Mouse (Mus musculus): ENCODE measurements around the gene 1700024G13Rik.

Gene 1700024G13Rik

GRCm38 (mm10) chr14:32327366-32327765 lies 60.8 kb downstream of the 1700024G13Rik start:
- DNase-seq: no peak
